Mouse (Mus musculus): ENCODE measurements around the gene Orm2. TPM values are rescaled to one million over a fixed set of nuclear protein-coding genes. Genes with fewer than 3 reads are reported as not detected.

Orm2 gene
- total and polyA plus RNA-seq, 2 experiments from 2014 or later = not detected

GRCm38 (mm10) chr4:63356981-63357570, 5.2 kb upstream of the Orm2 start:
- 71% methylated on average over 2 of the region's 2 CpGs for WGBS

GRCm38 (mm10) chr4:63359861-63360260, 2.4 kb upstream of the Orm2 start:
- Histone ChIP-seq H3K9me3 (ENCODE audit: low read length) (no peaks in the 10 kb centered on the region), H3K27ac (ENCODE audit: low read depth, low read length) (no peak overlapping the region), H3K27me3 (ENCODE audit: insufficient read depth, low read length) (no peaks in the 10 kb centered on the region), H3K4me3 (ENCODE audit: low read depth, low read length) (no peak overlapping the region), H3K9ac (no peak overlapping the region), H3K36me3 (ENCODE audit: insufficient read depth) (no peaks in the 10 kb centered on the region), H3K4me1 (ENCODE audit: insufficient read depth) (no peaks in the 10 kb centered on the region), H3K4me2 (ENCODE audit: low read depth) (no peak overlapping the region)
- no peak for TF ChIP-seq CTCF (IDR thresholded peaks at IDR 0.05; ENCODE audit: low read depth)
- ATAC-seq (no peak), DNase-seq (no peak)
- WGBS = 80% methylated on average over 6 of the region's 6 CpGs

More at GRCm38 (mm10) chr4:63356981-63357570, 5.2 kb upstream of the Orm2 start:
- H3K9ac ChIP-seq = no peak overlapping the region
- TF ChIP-seq CTCF (IDR thresholded peaks at IDR 0.05; ENCODE audit: low read depth) = no peak
- no peak overlapping the region for H3K4me3 ChIP-seq (ENCODE audit: low read depth, low read length)
- no peaks in the 10 kb centered on the region for H3K4me1 ChIP-seq (ENCODE audit: insufficient read depth)
- H3K36me3 ChIP-seq (ENCODE audit: insufficient read depth) = no peaks in the 10 kb centered on the region
- no peaks in the 10 kb centered on the region for H3K9me3 ChIP-seq (ENCODE audit: low read length)
- no peak for DNase-seq
- no peaks in the 10 kb centered on the region for H3K27me3 ChIP-seq (ENCODE audit: insufficient read depth, low read length)
- H3K27ac ChIP-seq (ENCODE audit: low read depth, low read length) = no peak overlapping the region
- ATAC-seq = no peak
- no peak overlapping the region for H3K4me2 ChIP-seq (ENCODE audit: low read depth)

GRCm38 (mm10) chr4:63368577-63368976, 6.3 kb downstream of the Orm2 start:
- DNase-seq (peak; percentile 85), ATAC-seq (peak; percentile 78)
- Histone ChIP-seq H3K4me2 (ENCODE audit: low read depth) (no peak overlapping the region), H3K4me3 (ENCODE audit: low read depth, low read length) (no peak overlapping the region), H3K27me3 (ENCODE audit: insufficient read depth, low read length) (no peaks in the 10 kb centered on the region), H3K27ac (ENCODE audit: low read depth, low read length) (no peak overlapping the region), H3K36me3 (ENCODE audit: insufficient read depth) (peaks cover 10% of the 10 kb centered on the region), H3K4me1 (ENCODE audit: insufficient read depth) (no peaks in the 10 kb centered on the region), H3K9me3 (ENCODE audit: low read length) (no peaks in the 10 kb centered on the region), H3K9ac (no peak overlapping the region)
- 20% methylated on average over 4 of the region's 4 CpGs for WGBS
- TF ChIP-seq CTCF (IDR thresholded peaks at IDR 0.05; ENCODE audit: low read depth) = peak; percentile 97

- Histone ChIP-seq H3K9me3 (ENCODE audit: low read length) (no peaks in the 10 kb centered on the region), H3K4me2 (ENCODE audit: low read depth) (no peak overlapping the region), H3K27me3 (ENCODE audit: insufficient read depth, low read length) (no peaks in the 10 kb centered on the region), H3K27ac (ENCODE audit: low read depth, low read length) (no peak overlapping the region), H3K4me1 (ENCODE audit: insufficient read depth) (no peaks in the 10 kb centered on the region), H3K36me3 (ENCODE audit: insufficient read depth) (peaks cover 17% of the 10 kb centered on the region), H3K9ac (no peak overlapping the region), H3K4me3 (ENCODE audit: low read depth, low read length) (no peak overlapping the region)
- ATAC-seq (no peak), DNase-seq (no peak)
- 46% methylated on average over 7 of the region's 7 CpGs for WGBS
- no peak for TF ChIP-seq CTCF (IDR thresholded peaks at IDR 0.05; ENCODE audit: low read depth)
These were observed 8.6 kb downstream of the Orm2 start for GRCm38 (mm10) chr4:63370897-63371296.

GRCm38 (mm10) chr4:63371890-63372289, 9.6 kb downstream of the Orm2 start:
- Histone ChIP-seq H3K27me3 (ENCODE audit: insufficient read depth, low read length) (no peaks in the 10 kb centered on the region), H3K4me2 (ENCODE audit: low read depth) (no peak overlapping the region), H3K9ac (no peak overlapping the region), H3K4me1 (ENCODE audit: insufficient read depth) (no peaks in the 10 kb centered on the region), H3K4me3 (ENCODE audit: low read depth, low read length) (no peak overlapping the region), H3K27ac (ENCODE audit: low read depth, low read length) (no peak overlapping the region), H3K36me3 (ENCODE audit: insufficient read depth) (peaks cover 19% of the 10 kb centered on the region), H3K9me3 (ENCODE audit: low read length) (no peaks in the 10 kb centered on the region)
- WGBS = 49% methylated on average over 3 of the region's 3 CpGs
- DNase-seq = peak; percentile 48
- TF ChIP-seq CTCF (IDR thresholded peaks at IDR 0.05; ENCODE audit: low read depth) = peak; percentile 65
- ATAC-seq = no peak

- Histone ChIP-seq H3K4me1 (ENCODE audit: insufficient read depth) (no peaks in the 10 kb centered on the region), H3K4me3 (ENCODE audit: low read depth, low read length) (no peak overlapping the region), H3K27me3 (ENCODE audit: insufficient read depth, low read length) (no peaks in the 10 kb centered on the region), H3K4me2 (ENCODE audit: low read depth) (no peak overlapping the region), H3K36me3 (ENCODE audit: insufficient read depth) (peaks cover 24% of the 10 kb centered on the region), H3K27ac (ENCODE audit: low read depth, low read length) (no peak overlapping the region), H3K9ac (no peak overlapping the region), H3K9me3 (ENCODE audit: low read length) (no peaks in the 10 kb centered on the region)
- DNase-seq = no peak
- ATAC-seq = no peak
- TF ChIP-seq CTCF (IDR thresholded peaks at IDR 0.05; ENCODE audit: low read depth) = no peak
- 95% methylated on average over 8 of the region's 8 CpGs for WGBS
These were observed 11.2 kb downstream of the Orm2 start for GRCm38 (mm10) chr4:63373404-63373803.

- WGBS = 93% methylated on average over 12 of the region's 12 CpGs
- peaks cover 32% of the 10 kb centered on the region for H3K36me3 ChIP-seq (ENCODE audit: insufficient read depth)
- TF ChIP-seq CTCF (IDR thresholded peaks at IDR 0.05; ENCODE audit: low read depth) = no peak
- DNase-seq (no peak), ATAC-seq (no peak)
- no peaks in the 10 kb centered on the region for H3K9me3 ChIP-seq (ENCODE audit: low read length)
- no peak overlapping the region for H3K4me2 ChIP-seq (ENCODE audit: low read depth)
- no peaks in the 10 kb centered on the region for H3K27me3 ChIP-seq (ENCODE audit: insufficient read depth, low read length)
- no peak overlapping the region for H3K9ac ChIP-seq
- H3K27ac ChIP-seq (ENCODE audit: low read depth, low read length) = no peak overlapping the region
- H3K4me1 ChIP-seq (ENCODE audit: insufficient read depth) = no peaks in the 10 kb centered on the region
- no peak overlapping the region for H3K4me3 ChIP-seq (ENCODE audit: low read depth, low read length)
These were observed 12.1 kb downstream of the Orm2 start for GRCm38 (mm10) chr4:63374331-63374730.

Measured in forebrain, postnatal 0 days (tissue).